Mouse (Mus musculus): ENCODE measurements around the gene Zglp1.
"Not testable (repeated sequence)": the region's sequence is repeated elsewhere in the genome, so short reads cannot be mapped to it uniquely, and the experiment has no call there.

Gene Zglp1

DNA sequence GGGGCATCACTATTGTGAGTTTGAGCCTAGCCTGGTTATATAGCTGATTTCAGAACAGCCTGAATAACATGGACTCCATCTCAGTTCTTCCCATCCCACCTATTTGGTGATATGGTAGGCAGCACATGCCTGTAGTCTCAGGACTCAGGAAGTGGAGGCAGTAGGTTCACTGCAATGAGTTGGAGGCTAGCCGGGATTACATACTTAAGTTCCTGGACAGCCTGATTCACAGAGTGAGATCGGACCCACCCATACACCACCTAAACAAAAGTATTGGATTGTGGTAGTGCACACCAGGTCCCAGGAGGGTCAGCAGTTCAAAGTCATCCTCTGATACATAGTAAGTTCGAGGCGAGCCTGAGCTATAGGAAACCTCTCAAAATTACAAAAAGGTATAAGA lies 5.7 kb upstream of the Zglp1 start:
- in situ Hi-C loops (cut with MboI, MseI): no loop called here

DNA sequence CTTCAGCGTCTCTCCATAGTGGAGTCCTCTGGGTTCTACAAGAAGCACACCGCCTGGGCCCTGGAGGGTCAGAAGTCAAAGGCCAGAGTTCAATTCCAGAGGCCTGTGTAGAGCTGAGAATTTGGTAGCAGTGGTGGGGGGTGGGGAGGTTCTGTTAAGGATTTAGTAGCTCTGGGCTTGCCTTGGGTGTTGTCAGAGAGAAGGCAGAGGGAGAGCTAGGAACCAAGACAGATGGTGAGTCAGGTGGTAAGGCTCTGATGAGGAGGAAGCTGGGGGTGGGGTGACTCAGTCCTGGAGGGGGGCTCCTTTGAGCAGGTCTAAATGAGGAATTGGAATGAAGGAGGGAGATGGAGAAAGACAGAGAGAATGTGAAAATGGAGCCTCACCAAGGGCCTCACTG lies 4.0 kb downstream of the Zglp1 start:
- in situ Hi-C loops (cut with MboI, MseI): no loop called here

DNA sequence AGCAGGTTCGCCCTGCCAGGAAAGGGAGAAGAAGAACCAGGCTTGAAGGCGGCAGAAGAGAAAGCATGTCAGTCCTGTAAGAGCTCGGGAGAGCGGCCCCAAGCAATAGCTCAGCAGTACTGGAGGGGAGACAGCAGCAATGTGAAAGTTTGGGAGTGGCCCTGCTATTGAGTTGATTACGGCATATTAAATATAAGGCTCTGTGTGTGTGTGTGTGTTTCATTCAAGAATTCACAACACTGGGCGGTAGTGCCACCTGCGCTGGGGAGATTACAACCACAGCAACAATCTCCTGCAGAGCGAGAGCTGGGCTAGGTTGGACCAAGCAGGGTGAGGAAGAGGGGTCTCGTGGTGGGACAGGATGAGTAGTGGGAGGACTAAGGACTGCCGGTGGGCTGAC lies 15.3 kb downstream of the Zglp1 start:
- in situ Hi-C loops (cut with MboI, MseI): no loop called here

DNA sequence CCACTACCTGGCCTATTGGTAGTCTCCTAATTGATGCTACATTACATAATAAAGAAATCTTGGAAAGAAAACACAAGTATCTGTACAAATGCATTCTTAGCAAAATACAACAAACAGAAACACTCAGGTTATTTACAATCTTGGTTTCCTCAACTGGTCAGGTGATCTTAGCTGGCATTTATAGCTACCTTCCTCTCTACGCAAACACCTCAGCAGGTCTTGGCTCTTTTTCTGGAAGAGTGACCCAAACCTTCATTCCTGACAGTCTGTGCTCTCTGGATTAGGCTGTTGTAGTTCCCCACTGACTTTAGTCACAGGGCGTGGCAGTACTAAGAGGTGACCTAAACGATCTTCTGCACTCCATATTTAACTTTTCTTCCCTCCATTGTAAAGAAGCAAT lies 21.7 kb downstream of the Zglp1 start:
- in situ Hi-C loops (cut with MboI, MseI): no loop called here

DNA sequence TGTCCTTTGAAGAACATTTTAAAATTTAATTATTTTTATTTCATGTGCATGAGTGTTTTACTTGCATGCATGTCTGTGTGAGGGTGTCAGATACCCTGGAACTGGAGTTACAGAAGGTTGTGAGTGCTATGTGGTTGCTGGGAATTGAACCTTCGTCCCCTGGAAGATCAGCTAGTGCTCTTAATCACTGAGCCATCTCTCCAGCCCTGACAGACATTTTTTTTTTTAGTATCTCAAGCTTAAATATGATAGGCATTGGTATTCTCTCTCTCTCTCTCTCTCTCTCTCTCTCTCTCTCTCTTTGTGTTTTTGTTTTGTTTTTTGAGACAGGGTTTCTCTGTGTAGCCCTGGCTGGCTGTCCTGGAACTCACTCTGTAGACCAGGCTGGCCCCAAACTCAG lies 22.1 kb downstream of the Zglp1 start:
- in situ Hi-C loops (cut with MboI, MseI): not testable (repeated sequence)

DNA sequence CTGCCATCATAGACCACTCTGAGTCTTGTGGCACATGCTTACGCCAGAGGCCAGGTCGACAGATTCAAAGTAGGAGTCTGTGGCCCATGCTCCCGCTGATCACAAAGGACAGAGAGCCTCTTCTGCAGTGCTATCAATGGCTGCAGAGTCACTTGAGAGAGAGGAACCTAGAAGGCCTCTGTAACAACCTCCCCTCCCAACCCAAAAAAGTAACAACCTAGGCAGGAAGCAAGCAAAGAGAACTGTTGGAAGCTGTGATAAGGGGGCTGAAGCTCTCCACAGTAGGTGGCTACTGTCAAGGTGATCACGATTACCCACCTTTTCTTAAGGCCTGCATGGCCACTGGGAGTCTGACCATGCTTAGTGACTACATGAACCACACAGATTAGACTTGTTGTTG lies 23.3 kb downstream of the Zglp1 start:
- in situ Hi-C loops (cut with MboI, MseI): no loop called here

DNA sequence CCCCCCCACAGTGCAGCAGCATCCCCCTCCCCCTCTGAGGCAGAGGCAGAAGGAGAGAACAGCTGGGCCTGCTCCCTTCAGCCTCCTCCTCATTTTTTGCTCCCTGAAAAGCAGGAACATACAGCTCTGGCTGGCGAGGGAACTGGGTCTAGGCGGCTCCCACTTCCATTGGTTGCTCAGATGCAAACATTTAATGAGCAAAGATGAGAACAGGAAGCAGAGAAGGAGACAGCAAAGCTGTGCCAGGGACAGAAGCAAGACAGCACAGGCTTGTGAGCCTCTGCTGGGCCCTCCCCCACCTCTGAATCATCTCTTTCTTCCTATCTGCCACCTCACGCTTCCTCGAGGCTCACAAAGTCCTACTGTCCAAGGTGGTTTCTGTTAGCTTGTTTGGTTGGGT lies 25.6 kb downstream of the Zglp1 start:
- in situ Hi-C loops (cut with MboI, MseI): no loop called here

DNA sequence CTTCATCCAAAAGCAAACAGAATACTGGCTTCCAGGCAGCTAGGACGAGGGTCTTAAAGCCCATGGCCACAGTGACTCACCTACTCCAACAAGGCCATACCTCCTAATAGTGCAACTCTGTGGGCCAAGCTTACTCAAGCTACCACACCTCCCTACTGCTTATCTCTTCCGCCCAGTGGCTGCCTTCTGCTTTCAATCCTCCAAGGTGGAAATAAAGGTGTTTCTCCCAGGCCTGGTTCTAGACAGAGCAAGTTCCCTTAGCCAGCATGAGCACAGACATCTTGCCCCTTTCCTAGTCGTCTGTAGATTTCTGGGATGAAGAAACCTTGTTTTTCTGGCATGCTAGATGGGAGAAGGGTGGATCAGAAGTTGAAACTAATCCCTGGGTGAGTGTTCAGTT lies 27.1 kb downstream of the Zglp1 start:
- in situ Hi-C loops (cut with MboI, MseI): no loop called here

DNA sequence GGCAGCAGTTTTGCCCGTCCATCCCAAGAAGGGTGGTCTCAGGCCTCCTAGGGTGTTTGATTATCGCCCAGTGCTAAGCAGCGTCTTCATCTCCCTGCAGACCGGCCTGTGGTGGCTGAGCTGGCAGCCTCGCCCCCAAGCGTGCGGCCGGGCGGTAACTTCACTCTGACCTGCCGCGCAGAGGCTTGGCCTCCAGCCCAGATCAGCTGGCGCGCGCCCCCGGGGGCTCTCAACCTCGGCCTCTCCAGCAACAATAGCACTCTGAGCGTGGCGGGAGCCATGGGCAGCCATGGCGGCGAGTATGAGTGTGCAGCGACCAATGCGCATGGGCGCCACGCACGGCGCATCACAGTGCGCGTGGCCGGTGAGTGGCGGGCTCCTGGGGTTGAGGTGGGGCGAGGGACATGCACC lies 29.4 kb downstream of the Zglp1 start:
- in situ Hi-C loops (cut with MboI, MseI): no loop called here

DNA sequence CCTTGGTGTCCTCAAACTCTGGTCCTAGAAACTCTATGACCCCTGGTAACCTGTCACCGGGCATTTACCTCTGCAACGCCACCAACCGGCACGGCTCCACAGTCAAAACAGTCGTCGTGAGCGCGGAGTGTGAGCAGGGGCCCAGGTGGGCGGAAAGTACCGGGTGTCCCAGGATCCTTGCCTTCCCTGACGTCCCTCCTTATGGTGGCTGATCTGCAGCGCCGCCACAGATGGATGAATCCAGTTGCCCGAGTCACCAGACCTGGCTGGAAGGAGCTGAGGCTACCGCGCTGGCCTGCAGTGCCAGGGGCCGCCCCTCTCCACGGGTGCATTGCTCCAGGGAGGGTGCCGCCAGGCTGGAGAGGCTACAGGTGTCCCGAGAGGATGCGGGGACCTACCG lies 30.2 kb downstream of the Zglp1 start:
- in situ Hi-C loops (cut with MboI, MseI): no loop called here

DNA sequence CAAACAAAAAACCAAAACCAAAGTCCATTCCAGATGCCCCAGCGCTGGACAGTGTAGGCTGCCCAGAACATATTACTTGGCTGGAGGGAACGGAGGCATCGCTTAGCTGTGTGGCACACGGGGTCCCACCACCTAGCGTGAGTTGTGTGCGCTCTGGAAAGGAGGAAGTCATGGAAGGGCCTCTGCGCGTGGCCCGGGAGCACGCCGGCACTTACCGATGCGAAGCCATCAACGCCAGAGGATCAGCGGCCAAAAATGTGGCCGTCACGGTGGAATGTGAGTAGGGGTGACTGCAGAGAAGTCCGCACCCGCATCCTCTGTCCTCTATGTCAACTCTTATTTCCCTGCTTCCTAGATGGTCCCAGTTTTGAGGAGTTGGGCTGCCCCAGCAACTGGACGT lies 30.7 kb downstream of the Zglp1 start:
- in situ Hi-C loops (cut with MboI, MseI): no loop called here

DNA sequence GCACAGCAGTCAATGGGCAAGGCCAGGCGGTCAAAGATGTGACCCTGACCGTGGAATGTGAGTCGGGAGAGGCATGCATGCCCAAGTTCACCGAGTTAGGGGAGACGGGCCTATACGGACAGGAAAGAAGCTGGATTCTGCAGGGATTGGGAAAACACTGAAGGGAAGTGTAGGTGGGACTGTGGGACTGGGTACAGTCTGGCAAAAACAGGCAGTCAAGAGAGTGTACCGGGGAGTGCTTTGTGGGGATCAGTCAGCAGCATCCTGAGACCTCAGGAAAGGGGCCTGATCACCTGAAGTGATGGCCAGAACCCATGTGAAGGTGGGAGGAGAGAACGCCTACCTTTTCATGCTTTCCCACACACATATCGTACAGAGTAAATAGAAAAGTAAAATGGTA lies 31.3 kb downstream of the Zglp1 start:
- in situ Hi-C loops (cut with MboI, MseI): no loop called here

DNA sequence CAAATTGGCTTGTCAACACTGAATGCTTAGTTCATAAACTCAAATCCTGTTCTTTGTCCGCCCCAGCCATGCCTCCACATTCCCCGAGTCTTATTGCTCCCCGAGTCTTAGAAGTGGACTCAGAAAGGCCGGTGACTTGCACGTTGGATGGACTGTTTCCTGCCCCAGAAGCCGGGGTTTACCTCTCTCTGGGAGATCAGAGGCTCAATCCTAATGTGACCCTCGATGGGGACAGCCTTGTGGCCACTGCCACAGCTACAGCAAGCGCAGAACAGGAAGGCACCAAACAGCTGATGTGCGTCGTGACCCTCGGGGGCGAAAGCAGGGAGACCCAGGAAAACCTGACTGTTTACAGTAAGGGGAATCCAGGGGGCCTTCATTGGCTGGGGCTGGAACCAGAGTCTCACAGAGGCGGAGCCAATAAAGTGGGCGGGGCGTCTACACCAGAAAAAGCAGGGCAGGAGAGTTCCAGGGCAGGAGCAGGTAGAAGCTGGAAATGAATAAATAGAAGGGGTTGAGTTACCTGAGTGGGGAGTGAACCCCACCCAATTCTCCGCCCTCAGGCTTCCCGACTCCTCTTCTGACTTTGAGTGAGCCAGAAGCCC lies 32.3 kb downstream of the Zglp1 start:
- in situ Hi-C loops (cut with MboI, MseI): loop anchor here in 1 of 2 experiments (5.0 kb wide), 1 partner anchor 113 kb away; the partner anchor contains the start of gene Cdc37

DNA sequence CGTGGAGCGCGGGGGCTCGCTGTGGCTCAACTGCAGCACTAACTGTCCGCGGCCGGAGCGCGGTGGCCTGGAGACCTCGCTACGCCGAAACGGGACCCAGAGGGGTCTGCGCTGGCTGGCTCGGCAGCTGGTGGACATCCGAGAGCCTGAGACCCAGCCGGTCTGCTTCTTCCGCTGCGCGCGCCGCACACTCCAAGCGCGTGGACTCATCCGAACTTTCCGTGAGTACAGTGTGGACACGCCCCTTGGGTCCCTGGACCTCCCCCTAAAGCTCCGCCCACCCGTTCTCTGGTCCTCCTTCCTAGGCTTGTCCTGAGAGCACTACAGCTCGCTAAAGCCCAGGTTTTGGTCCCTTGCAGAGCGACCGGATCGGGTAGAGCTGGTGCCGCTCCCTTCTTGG lies 33.8 kb downstream of the Zglp1 start:
- in situ Hi-C loops (cut with MboI, MseI): loop anchor here in 1 of 2 experiments (5.0 kb wide), 1 partner anchor 114 kb away; the partner anchor contains the start of gene Cdc37

DNA sequence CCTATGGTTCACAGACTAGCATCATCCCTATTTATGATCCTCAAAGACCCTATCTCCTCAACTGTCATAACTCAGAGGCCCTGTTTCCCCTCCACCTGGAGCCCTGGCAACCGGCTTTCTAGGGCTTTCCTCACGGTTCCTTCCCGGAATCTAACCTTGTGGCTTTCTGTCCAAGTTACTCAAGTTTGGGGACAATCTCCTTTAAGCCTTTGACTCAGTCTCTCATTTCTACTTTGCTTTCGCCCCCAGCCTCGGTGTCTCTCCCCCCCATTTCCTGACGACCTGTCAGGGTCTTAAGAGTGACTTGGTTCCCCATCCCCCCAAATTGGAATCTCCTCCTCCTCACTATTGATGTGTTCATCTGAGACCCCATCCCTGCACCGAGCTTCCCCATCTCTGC lies 34.4 kb downstream of the Zglp1 start:
- in situ Hi-C loops (cut with MboI, MseI): loop anchor here in 1 of 2 experiments (5.0 kb wide), 1 partner anchor 115 kb away; the partner anchor contains the start of gene Cdc37

DNA sequence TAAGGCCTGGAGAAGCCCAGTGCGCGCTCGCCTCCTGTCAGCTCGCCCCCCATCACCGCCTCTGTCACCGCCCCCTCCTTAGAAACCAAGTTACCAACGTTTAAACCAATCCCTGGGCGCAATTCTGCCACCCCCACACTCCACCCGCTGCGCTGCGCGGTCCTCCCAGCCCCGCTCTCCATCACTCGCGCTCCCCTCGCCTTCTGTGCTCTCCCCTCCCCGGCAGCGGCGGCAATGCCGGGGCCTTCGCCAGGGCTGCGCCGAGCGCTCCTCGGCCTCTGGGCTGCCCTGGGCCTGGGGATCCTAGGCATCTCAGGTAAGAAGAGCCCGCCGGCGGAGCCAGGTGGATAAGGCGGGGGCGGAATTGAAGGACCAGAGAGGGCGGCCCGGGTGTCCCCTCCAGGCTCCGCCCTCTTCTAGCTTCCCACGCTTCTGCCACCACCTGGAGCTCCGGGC lies 35.0 kb downstream of the Zglp1 start, which contains the start of gene Icam5:
Gene Icam5, plus strand, starts transcription at position 178 of the 456 bp plus-strand sequence.
- in situ Hi-C loops (cut with MboI, MseI): loop anchor here in 1 of 2 experiments (5.0 kb wide), 1 partner anchor 115 kb away; the partner anchor contains the start of gene Cdc37

DNA sequence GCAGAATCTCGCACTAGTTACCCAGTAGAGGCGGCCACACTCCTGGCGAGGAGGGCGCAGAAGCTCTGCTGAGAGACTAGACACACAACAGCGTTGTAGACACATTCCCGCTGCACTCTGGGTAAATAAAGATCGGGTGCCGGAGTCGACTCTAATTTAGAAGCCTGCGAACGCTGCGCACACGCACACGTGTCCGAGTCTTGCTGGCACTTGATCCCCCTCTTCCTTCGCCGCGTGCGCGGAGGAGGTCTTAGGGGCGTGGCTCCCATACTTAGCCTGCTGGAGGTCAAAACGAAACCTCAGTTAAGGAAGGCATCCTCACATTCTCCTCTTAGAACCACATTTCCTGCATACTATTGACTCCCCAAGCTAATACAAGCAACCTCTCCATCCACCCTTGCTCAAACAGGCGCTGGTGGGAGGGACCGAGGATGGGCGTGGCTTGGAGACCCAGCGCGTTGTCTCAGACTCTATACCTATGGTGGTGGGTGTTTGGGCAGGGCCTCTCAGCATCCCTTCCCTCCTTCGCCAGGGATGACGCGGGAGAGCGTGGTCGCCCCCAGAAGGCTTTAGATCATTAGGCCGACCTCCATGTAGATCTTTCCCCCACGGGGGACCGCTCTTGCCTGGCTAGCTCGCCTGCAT lies 35.5 kb downstream of the Zglp1 start:
- in situ Hi-C loops (cut with MboI, MseI): loop anchor here in 1 of 2 experiments (5.0 kb wide), 1 partner anchor 116 kb away; the partner anchor contains the start of gene Cdc37

DNA sequence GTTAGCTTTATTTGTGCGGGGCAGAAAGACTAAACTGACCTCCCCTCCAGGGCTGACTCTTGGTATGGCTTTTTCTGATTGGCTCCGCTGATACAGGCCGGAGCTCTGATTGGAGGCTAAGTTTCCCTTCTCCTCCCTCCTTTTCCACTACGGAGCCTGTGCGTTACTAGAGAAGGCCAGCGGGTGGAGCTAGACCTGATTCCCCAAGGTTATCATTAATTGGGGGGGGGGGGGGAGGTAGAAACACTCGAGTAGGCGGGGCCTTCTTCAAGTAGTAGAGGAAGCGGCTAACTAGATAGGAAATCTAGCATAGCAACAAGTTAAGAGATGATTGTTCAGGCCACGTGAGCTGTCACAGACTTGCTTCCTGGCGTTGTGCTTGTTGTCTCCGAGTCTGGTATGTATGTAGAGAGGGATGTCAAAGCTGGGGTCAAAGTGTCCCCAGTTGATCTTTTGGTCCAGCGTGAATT lies 36.1 kb downstream of the Zglp1 start:
- in situ Hi-C loops (cut with MboI, MseI): loop anchor here in 1 of 2 experiments (5.0 kb wide), 1 partner anchor 116 kb away; the partner anchor contains the start of gene Cdc37

DNA sequence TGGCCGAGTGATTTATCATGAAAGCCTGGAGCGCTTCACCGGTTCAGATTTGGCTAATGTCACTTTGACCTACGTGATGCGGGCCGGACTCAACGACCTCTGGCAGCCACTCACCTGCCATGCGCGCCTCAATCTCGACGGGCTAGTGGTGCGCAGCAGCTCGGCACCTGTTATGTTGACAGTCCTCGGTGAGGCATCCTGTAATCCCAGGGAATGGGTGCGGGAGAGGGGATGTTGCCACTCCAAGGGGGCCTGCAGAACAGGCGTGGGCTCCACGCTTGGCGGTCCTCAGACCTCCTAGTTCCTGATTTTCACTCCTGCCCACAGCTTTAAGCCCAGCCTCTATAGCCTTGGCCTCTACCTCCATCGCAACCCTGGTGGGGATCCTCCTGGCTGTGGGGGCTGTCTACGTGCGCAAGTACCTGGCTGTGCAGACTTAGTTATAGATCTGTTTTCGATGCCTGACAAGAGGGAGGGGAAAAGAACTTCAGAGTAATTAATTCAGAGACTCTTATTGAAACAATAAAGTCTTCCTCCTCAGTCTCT lies 36.8 kb downstream of the Zglp1 start:
- in situ Hi-C loops (cut with MboI, MseI): loop anchor here in 1 of 2 experiments (5.0 kb wide), 1 partner anchor 117 kb away; the partner anchor contains the start of gene Cdc37

DNA sequence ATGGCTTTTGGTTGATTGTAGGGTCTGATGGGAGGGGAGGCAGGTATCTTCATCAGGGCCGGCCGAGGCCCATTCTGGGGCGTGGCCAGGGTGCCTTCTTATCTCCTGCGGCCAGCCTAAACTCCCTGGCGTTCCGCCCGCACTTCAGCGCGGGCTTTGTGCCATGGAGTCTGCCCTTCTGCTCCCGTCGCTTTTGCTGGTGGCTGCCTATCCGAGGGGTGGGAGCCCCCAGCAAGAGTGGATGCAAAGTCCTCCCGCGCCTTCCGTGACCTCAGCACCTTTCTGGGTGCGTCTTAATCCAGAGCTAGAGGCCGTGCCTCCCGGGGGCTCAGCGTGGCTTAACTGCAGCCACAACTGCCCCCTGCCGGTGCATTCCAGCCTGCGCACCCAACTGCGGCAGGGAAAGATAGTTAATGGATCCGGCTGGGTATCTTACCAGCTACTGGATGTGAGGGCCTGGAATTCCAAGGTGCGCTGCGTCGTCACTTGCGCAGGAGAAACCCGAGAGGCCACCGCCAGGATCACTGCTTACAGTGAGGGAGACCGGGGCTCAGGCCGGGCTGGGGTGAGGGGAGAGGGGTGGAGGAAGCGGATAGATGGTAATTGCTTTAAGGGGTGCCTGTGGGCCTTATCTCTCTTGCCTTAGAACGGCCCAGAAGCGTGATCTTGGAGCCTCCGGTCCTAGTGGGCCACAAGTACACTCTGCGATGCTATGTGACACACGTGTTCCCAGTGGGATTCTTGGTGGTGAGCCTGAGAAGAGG lies 37.4 kb downstream of the Zglp1 start, which contains the start of gene Icam4:
Gene Icam4, plus strand, starts transcription at position 83 of the 764 bp plus-strand sequence.
- in situ Hi-C loops (cut with MboI, MseI): loop anchor here in 1 of 2 experiments (5.0 kb wide), 1 partner anchor 118 kb away; the partner anchor contains the start of gene Cdc37

DNA sequence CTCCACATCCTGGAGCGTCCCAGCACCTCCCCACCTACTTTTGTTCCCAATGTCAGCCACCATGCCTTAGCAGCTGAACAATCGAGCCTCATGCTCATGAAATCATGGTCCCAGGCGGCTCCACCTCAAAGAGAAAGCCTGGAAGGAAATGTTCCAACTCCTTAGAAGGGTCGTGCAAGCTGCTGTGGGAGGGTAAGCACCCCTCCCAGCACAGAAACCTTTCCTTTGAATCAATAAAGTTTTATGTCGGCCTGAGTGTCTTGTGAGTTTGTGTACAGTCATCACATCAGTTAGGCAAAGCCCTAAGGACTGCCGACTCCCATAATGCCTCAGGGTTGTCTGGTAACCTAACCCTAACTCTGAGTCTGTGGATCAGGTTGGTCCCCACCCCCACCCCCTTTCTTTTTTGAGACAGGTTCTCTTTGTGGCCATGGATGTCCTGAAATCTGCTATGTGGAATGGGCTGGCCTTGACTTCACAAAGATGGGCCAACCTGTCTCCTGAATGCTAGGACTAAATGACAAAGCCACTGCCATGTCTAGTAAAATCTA lies 38.3 kb downstream of the Zglp1 start:
- in situ Hi-C loops (cut with MboI, MseI): no loop called here

All from T-helper 17 cell (primary cell).